Mouse (Mus musculus): ENCODE results near the gene Mypn. TPM values are rescaled to one million over a fixed set of nuclear protein-coding genes. Genes with fewer than 3 reads are reported as not detected.

The Mypn gene
- total and polyA plus RNA-seq, 3 experiments, result 0.17 to 0.81 (median 0.39) TPM

DNA sequence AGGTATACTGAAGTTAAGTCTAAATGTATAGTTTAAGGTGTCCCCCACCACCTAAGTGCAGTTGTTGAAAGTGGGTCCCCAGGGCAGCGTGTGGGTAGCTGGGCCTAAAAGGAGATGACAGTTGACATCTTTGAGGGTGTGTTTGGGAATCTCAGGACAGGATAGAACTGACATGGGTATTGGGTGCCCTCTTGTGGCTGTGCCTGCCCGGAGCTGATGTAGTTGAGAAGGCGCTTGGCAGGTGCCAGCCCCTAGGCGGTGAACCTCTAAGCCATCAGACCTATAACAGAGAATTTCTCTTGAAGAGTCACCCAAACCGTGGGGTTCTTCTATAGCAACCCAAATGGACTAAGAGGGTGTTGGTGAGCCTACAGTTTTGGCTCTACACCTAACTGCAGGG, 137.8 kb downstream of the Mypn start:
- dilution Hi-C loops (cut with MboI; ENCODE audit: extremely low pct_ligation_motif_present, extremely low pct_unique_long_range_greater_than_20kb, low sequenced_read_pairs) (no loop called here), in situ Hi-C loops (cut with MboI; ENCODE audit: low pct_ligation_motif_present, low pct_unique_long_range_greater_than_20kb, low sequenced_read_pairs) (no loop called here)
- Histone ChIP-seq H3K27ac (ENCODE audit: insufficient read depth, low read depth) (no peak overlapping the region), H3K4me2 (ENCODE audit: insufficient read depth, low read depth, poor library complexity, severe bottlenecking) (no peak overlapping the region), H3K27me3 (replicated peaks) (no peaks in the 10 kb centered on the region), H3K4me3 (replicated peaks in 1 of 3; ENCODE audit: low read depth in 2 of 3, low read length in 2 of 3, poor library complexity in 1 of 3) (no peak overlapping the region), H3K79me2 (replicated peaks; ENCODE audit: control insufficient read depth, extremely low read depth, insufficient read depth, poor library complexity, severe bottlenecking) (no peaks in the 10 kb centered on the region), H3K4me1 (ENCODE audit: control insufficient read depth in 1 of 2, insufficient read depth in 2 of 2) (peaks cover 0 to 5% of the 10 kb centered on the region in 2 experiments; a peak in 1 of 4 replicates), H3K9me3 (replicated peaks; ENCODE audit: low read length) (peaks cover 4% of the 10 kb centered on the region), H3K9ac (ENCODE audit: insufficient read depth, low read depth) (no peak overlapping the region), H3K36me3 (replicated peaks in 1 of 2; ENCODE audit: control insufficient read depth in 1 of 2, insufficient read depth in 1 of 2, low read length in 1 of 2) (no peaks in the 10 kb centered on the region)
- peak; percentile 71 for DNase-seq (ENCODE audit: extremely low read depth)
- TF ChIP-seq E2F4 (IDR thresholded peaks at IDR 0.05; ENCODE audit: insufficient replicate concordance, low read depth, low read length) (no peak), MEF2A (IDR thresholded peaks at IDR 0.05; ENCODE audit: borderline replicate concordance, low read depth, low read length) (peak; percentile 44; the same call in 1 of the 2 replicates), HCFC1 (IDR thresholded peaks at IDR 0.05; ENCODE audit: low read depth, low read length) (0 out of 2 replicates have a peak, but pooled peaks have one; percentile 26), MXI1 (IDR thresholded peaks at IDR 0.05; ENCODE audit: low read depth, low read length) (peak; percentile 58; the same call in 1 of the 2 replicates), MAX (IDR thresholded peaks at IDR 0.05; ENCODE audit: low read length) (0 out of 2 replicates have a peak, but pooled peaks have one; percentile 15), SIN3A (IDR thresholded peaks at IDR 0.05; ENCODE audit: low read length) (0 out of 2 replicates have a peak, but pooled peaks have one; percentile 52), ZC3H11A (IDR thresholded peaks at IDR 0.05; ENCODE audit: low read depth, low read length) (peak; percentile 81), TCF12 (IDR thresholded peaks at IDR 0.05; ENCODE audit: low read depth, low read length) (peak; percentile 36; the same call in 1 of the 2 replicates), NRF1 (IDR thresholded peaks at IDR 0.05; ENCODE audit: low read depth, low read length) (0 out of 2 replicates have a peak, but pooled peaks have one; percentile 34), MAFK (IDR thresholded peaks at IDR 0.05; ENCODE audit: insufficient replicate concordance, low read length) (no peak), ZNF384 (IDR thresholded peaks at IDR 0.05; ENCODE audit: low read depth, low read length) (no peak), BHLHE40 (IDR thresholded peaks at IDR 0.05; ENCODE audit: low read depth, low read length) (peak; percentile 28; the same call in 1 of the 2 replicates), UBTF (IDR thresholded peaks at IDR 0.05; ENCODE audit: low read depth, low read length) (no peak), RAD21 (IDR thresholded peaks at IDR 0.05; ENCODE audit: low read depth, low read length) (peak; percentile 94), CTCF (conservative IDR thresholded peaks at IDR 0.05 in 1 of 2, IDR thresholded peaks at IDR 0.05 in 1 of 2; ENCODE audit: low read depth in 2 of 2, low read length in 2 of 2) (peak; percentile 37 to 96; a peak in 3 of 4 replicates), NELFE (IDR thresholded peaks at IDR 0.05; ENCODE audit: low read depth, low read length) (peak; percentile 51; the same call in 1 of the 2 replicates), ZMIZ1 (IDR thresholded peaks at IDR 0.05; ENCODE audit: low read depth, low read length) (no peak), SMC3 (IDR thresholded peaks at IDR 0.05; ENCODE audit: low read depth, low read length) (peak; percentile 95), EP300 (IDR thresholded peaks at IDR 0.05; ENCODE audit: low read length) (no peak), POLR2AphosphoS2 (IDR thresholded peaks at IDR 0.05; ENCODE audit: low read depth, low read length) (no peak)

Other genes with a start within 250 kb of the Mypn start
- gene Rufy2, start 223.7 kb downstream of the Mypn start, total RNA-seq (2012; rRNA removed), result 4.9 and 5.6 TPM in 2 replicates
- 5.8 and 9.0 TPM in 2 replicates for gene Rufy2, start 223.7 kb downstream of the Mypn start, total RNA-seq (2014; rRNA removed)
- 6.8 and 7.1 TPM in 2 replicates for gene Rufy2, start 223.7 kb downstream of the Mypn start, polyA plus RNA-seq (2012; ENCODE audit: insufficient read length, low read depth)
- 12.8 and 15.1 TPM in 2 replicates for gene Hnrnph3, start 179.7 kb downstream of the Mypn start, total RNA-seq (2012; rRNA removed)
- 9.5 and 11.7 TPM in 2 replicates for gene Hnrnph3, start 179.7 kb downstream of the Mypn start, total RNA-seq (2014; rRNA removed)
- 37.8 and 55.2 TPM in 2 replicates for gene Hnrnph3, start 179.7 kb downstream of the Mypn start, polyA plus RNA-seq (2012; ENCODE audit: insufficient read length, low read depth)
- gene Pbld2, start 179.6 kb downstream of the Mypn start, total RNA-seq (2012; rRNA removed), result 0.55 and 0.72 TPM in 2 replicates
- 0.19 and 0.76 TPM in 2 replicates for gene Pbld2, start 179.6 kb downstream of the Mypn start, total RNA-seq (2014; rRNA removed)
- 0.26 TPM in 1 of 2 replicates, not detected in the other for gene Pbld2, start 179.6 kb downstream of the Mypn start, polyA plus RNA-seq (2012; ENCODE audit: insufficient read length, low read depth)
- gene Pbld1, start 143.8 kb downstream of the Mypn start, total RNA-seq (2012; rRNA removed), result 0.04 and 0.25 TPM in 2 replicates
- gene Pbld1, start 143.8 kb downstream of the Mypn start, total RNA-seq (2014; rRNA removed), result not detected in 2 replicates
- gene Pbld1, start 143.8 kb downstream of the Mypn start, polyA plus RNA-seq (2012; ENCODE audit: insufficient read length, low read depth), result 0.49 TPM in 1 of 2 replicates, not detected in the other
- not detected in 2 replicates for gene Atoh7, start 104.3 kb downstream of the Mypn start, total RNA-seq (2012; rRNA removed)
- gene Atoh7, start 104.3 kb downstream of the Mypn start, total RNA-seq (2014; rRNA removed), result not detected in 2 replicates
- not detected in 2 replicates for gene Atoh7, start 104.3 kb downstream of the Mypn start, polyA plus RNA-seq (2012; ENCODE audit: insufficient read length, low read depth)
- gene Herc4, start 39.9 kb upstream of the Mypn start, total RNA-seq (2012; rRNA removed), result 36.6 TPM in 2 replicates
- gene Herc4, start 39.9 kb upstream of the Mypn start, total RNA-seq (2014; rRNA removed), result 96.1 and 101 TPM in 2 replicates
- gene Herc4, start 39.9 kb upstream of the Mypn start, polyA plus RNA-seq (2012; ENCODE audit: insufficient read length, low read depth), result 56.2 and 68.1 TPM in 2 replicates
- 11.5 and 15.6 TPM in 2 replicates for gene Sirt1, start 177.8 kb upstream of the Mypn start, total RNA-seq (2012; rRNA removed)
- gene Sirt1, start 177.8 kb upstream of the Mypn start, total RNA-seq (2014; rRNA removed), result 24.7 and 28.9 TPM in 2 replicates
- gene Sirt1, start 177.8 kb upstream of the Mypn start, polyA plus RNA-seq (2012; ENCODE audit: insufficient read length, low read depth), result 15.7 and 17.4 TPM in 2 replicates
- gene Dnajc12, start 178.5 kb upstream of the Mypn start, total RNA-seq (2012; rRNA removed), result 3.7 and 3.8 TPM in 2 replicates
- gene Dnajc12, start 178.5 kb upstream of the Mypn start, total RNA-seq (2014; rRNA removed), result 0.83 and 2.4 TPM in 2 replicates
- gene Dnajc12, start 178.5 kb upstream of the Mypn start, polyA plus RNA-seq (2012; ENCODE audit: insufficient read length, low read depth), result 1.3 and 1.5 TPM in 2 replicates
- gene Gm7075, start 217.8 kb upstream of the Mypn start, total RNA-seq (2012; rRNA removed), result not detected in 2 replicates
- gene Gm7075, start 217.8 kb upstream of the Mypn start, total RNA-seq (2014; rRNA removed), result not detected in 2 replicates
- gene Gm7075, start 217.8 kb upstream of the Mypn start, polyA plus RNA-seq (2012; ENCODE audit: insufficient read length, low read depth), result not detected in 2 replicates
- gene Ctnna3, start 226.1 kb upstream of the Mypn start, total RNA-seq (2012; rRNA removed), result not detected in 2 replicates
- 0.09 TPM in 1 of 2 replicates, not detected in the other for gene Ctnna3, start 226.1 kb upstream of the Mypn start, total RNA-seq (2014; rRNA removed)
- not detected in 2 replicates for gene Ctnna3, start 226.1 kb upstream of the Mypn start, polyA plus RNA-seq (2012; ENCODE audit: insufficient read length, low read depth)

Measured in CH12.LX (cell line).